Mouse (Mus musculus): Measurements from ENCODE around the gene Plpp4. TPM values are rescaled to one million over a fixed set of nuclear protein-coding genes. Genes with fewer than 3 reads are reported as not detected.

The Plpp4 gene
- total and polyA plus RNA-seq, 3 experiments = not detected

DNA sequence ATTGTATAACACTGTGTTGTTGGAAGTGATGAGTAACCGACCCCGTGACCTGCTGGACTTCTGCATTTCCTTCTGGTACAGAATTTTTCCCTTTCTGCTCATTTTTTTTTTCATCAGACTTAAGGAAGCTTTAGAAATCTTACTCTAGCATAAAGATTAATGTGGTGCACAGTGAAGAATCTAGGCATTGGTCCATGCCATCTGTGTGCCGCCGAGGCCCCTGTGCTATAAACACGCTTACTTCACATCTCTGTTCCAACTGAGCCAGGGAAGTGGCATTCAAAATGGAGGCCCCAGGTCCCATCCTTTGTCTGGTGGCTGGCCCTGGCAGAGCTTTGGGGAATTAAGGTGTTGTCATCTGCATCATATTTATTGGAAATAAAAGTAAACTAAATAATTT, 44.8 kb downstream of the Plpp4 start:
- DNase-seq = no peak

DNA sequence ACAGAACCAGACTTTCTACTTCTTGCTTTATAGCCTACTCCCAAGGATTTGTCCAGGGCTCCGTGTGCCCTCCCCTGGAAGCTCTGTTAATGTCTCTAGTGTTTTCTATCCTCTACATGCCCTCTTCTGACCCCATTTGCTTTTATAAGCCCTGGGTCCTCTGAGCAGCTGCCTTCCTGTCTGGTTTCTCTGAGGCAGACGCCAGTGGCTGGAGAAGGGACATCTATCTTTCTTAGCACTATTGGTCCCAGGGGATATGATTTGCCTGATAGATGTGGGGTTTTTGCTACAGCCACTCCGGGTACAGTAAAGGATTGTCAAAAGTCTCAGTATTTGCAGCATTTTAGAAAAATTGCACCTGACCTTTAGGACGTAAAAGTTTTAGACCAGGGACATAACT, 46.5 kb downstream of the Plpp4 start:
- DNase-seq = no peak

DNA sequence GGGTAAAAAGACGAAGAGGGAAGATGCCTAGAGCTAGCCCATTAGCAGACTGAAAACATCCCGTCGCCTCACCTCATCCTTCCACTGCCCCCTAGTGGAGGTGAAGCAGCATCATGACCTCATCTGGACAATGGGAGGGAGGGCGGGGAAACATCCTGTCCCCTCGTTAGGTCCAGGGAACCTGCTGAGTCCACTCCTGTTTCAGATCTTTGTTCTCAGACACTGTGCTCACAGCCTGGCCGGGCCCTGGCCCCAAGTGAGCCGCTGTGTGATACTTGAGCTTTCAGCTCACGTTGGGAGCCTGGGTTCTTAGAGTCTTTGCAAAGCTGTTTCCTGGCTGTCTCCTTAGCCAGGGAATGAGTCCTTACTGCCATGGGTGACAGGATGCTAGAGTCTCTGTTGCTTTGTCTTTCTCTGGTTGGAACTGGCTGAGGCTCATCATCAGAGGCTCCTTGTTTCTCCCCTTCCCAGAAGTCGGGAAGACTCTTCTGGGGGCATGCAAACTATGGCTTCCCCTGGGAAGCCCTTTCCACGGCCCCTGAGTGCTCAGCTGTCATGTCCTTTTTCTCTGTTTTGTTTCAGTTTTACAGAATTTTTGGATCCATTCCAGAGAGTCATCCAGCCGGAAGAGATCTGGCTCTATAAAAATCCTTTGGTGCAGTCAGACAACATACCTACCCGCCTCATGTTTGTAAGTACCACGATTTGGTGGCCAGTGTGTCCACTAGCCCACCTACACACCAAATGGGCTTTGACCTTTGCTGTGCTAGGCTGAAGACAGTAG, 50.4 kb downstream of the Plpp4 start:
- DNase-seq = peak; percentile 10

DNA sequence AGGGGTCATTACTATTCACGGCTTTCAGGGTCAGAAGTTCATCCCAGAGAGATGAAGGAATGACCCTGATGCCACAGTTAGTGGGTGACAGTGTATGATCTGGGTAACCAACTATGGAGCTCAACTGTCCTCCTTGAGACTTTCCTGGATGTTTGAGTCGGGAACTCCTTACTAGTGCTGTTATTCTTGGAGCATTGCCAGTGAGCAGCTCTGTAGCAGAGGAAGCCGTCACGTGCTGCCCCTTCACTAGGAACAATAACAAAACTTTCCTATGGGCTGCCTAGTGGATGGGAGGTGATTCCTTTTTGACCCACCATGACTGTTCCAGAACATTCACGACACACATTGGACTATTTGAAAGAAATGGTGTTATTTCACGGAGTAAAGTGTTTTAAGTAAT, 51.8 kb downstream of the Plpp4 start:
- no peak for DNase-seq

DNA sequence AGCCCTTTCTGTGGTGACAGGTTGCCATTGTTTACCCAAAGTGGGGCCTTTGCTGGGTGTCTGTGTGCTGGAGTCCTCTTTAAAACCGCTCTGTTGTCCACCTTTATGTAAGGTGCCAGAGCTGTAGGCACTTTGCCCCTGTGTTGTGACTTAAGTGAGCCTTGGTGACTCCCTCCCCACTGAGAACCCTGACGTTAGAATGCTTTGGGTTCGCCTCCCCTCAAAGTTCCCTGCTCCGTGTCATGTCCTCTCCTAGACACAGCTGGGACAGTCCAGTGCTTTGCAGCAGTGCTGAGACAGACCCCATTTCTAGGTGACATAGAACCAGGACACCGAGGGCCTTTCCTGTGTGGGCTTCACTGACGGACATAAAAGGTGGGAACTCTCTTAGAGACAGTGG, 55.7 kb downstream of the Plpp4 start:
- DNase-seq = no peak

DNA sequence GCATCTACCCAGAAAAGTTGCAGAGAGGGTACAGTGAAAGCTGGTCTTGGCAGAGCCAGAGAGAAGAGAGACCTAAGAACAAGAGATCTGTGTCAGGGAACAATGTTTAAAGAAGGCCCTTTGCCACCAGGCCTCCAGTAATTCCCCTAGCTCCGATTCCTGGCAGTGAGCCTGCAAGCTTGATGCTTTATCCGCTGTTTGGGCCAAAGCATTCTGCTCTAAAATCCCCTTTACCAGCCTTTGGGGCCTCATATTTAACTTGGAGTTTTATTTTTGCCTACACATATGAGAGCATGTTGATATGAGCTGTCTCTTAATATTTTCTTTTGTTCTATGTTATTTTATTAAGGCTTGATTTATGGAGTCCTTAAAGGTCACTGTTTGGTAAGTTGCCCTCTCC, 57.1 kb downstream of the Plpp4 start:
- no peak for DNase-seq

DNA sequence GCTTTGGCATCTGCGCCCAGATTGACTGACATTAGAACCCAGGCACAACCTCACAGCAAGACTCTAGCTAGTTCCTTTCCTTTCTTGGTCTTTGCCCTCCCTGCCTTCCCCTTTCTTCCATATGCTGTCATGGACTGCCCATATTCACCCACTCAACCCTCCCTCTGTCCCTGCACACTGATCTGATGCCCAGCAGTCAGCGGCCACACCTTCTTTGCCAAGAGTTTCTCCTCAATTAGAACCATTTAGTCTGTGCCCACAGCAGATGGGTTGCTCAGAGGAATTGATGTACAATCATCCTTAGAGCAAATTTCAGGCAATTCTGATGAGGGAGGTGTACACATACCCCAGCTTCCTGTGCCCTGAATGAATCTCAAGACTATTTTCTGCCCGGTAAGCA, 83.3 kb downstream of the Plpp4 start:
- DNase-seq = no peak

GRCm38 (mm10) chr7:129355561-129355960, 98.7 kb downstream of the Plpp4 start:
- DNase-seq = no peak

DNA sequence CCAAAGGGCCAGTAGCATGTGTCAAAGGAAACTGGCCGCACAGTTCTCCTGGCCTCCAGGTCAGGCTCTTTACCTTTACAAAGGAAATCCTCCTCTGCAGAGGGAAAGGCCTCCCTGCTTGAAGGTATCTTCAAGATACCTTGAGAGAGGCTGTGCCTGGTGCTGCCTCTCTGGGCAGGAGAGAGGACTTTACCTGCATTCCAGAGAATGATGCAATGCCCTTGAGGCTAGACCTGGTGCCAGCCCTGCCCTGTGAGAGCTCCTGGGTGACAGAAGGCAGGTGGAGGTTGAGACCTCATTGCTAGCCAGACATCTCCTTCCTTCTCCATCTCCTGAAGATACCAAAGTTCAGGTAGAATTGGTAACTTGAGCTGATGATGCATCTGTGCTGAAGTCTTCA, 118.5 kb downstream of the Plpp4 start:
- DNase-seq = no peak

DNA sequence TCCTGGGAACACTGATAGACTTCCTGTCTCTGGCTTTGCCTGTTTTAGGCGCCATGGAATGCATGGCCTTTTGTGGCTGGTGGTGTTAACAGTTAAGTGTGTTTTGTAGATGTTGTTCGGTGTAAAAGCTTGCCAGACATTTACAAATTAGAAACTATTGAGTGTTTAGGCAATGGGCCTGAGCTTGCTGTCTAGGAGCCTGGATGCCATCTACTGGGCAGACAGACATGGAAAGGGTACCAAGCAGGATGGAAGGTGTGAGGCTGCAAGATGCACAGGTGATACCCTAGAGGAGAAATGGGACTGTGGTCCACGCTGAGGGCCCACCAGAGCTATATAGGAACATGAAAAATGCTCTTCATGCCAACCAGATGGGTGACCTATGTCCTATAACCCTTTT, 128.3 kb downstream of the Plpp4 start:
- no peak for DNase-seq

GRCm38 (mm10) chr7:129392835-129393489, 136.1 kb downstream of the Plpp4 start:
- DNase-seq = no peak

GRCm38 (mm10) chr7:129396561-129396960, 139.7 kb downstream of the Plpp4 start:
- no peak for DNase-seq

- no peak for DNase-seq
These were observed 142.2 kb downstream of the Plpp4 start for GRCm38 (mm10) chr7:129399071-129399470.

DNA sequence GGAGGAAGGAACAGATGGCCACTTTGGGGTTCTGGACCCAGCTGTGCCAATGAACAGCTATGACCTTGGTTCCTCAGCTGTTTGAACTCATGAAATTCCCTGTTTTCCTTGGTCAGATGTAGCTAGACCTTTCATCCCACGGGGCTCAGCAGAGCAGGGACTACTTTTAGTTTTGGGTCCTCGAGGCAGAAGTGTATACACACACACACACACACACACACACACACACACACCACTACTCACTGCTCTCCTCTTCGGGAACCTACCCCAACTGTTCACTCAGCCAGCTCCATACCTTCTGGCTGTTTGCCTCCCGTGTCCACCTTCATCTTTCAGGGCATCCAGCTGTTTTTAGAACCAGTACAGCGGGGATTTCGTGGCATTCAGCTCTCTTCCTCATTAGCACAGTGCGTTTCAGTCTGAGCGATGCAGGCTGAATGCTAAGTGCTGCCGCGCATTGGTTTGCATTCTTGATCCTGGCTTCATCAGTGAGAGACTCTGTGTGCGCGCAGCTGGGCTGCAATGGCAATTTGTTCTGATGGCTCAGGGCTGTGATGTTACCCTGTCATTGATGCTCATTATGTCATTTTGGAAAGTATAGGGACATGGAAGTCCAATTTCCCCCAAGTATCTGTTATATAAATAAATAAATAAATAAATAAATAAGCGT, 146.0 kb downstream of the Plpp4 start:
- no peak for DNase-seq

DNA sequence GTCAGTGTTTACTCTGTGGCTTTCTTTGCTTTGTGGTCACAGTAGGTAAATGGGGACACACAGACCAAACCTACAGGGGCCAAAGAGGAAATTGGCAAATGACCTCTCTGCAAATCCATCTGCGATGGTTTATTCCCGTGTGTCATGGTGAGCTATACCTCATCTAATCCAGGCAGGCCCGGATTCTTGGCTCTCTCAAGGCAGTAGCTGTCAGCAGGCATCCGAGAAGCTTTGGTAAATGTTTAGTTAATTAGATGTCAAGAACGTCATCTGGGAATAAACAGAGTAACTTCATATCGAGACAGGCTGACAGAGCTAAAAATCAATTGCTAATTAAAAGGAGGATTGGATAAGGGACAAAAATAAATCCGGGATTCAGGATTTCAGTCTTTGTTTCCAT, 149.2 kb downstream of the Plpp4 start:
- no peak for DNase-seq

GRCm38 (mm10) chr7:129412695-129413094, 155.9 kb downstream of the Plpp4 start:
- DNase-seq = no peak

DNA sequence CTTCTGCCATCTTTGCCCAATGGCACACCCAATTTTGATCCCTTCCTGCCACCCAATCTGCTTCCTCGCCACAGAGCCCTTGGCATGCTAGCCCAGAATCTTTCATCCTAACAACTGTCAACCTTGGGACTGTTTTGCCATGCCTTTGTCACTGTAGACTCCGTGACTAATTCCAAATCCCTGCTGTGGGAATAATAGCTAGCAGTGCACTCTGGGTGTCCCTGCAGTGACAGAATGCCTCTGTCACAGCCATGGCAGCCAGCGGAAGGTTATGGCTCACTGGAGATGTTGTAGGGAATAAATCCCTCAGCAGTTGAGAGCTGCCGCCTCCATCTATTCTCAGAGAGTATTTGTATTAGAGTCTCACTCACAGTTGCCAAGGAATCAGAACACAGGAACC, 158.3 kb downstream of the Plpp4 start:
- DNase-seq = no peak

DNA sequence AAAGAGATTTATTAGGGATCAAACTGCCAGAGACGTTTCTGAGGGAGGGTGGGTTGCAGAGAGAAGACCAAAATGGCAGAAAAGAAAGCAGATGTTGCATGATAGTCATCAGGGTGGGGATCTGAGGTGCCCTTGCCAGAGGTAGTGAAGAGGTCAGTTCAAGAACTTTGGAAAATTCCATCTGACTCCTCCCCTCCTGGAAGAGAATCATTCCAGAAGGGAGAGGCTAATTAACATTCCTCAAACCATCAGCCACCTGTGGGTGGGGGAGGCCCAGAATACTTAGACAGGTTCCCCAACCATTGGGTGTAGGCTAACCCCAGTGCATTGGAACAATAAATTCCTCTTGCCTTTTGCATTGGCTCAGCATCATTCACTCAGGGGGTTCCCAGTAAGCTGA, 164.3 kb downstream of the Plpp4 start:
- no peak for DNase-seq

DNA sequence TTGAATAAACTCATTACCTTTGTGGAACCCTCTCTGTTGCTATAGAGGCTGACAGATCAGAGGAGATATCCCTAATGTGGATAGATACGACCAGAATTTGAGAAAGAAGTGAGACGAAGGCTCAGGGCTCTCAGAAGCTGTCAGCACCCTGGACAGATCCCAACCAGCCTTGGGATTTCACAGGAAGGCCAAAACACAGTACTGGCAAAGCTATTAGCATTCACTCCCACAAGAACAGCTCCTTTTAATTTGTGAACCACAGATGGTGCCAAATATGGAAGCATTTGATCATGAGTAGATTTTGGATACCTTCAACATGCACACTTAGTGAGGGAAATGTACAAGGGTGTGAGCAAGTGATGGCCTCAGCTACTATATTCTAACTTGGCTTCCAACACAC, 168.7 kb downstream of the Plpp4 start:
- peak; percentile 15 for DNase-seq

DNA sequence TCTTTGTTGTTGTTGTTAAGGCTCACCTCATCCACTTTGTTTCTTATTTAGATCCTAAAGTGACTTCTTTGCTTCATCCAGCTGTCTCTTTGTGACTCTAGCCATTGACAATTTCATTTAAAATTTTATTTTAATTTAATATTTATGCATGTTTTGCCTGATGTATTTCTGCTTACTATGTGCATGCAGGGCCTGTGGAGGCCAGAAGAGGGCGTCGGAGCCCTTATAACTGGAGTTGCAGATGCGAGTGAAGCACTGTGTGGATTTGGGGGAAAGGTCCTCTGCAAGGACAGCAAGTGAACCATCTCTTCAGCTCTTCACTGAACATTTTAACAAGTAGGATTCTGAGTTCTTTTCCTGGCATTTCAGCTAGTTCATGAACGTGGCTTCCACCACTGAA, 172.0 kb downstream of the Plpp4 start:
- no peak for DNase-seq

GRCm38 (mm10) chr7:129429903-129430302, 173.1 kb downstream of the Plpp4 start:
- no peak for DNase-seq

All from adrenal gland, adult 2 months (tissue).